In genomic region chr7:3317704-3318103, GRCm38 (mm10) we compare ENCODE assay signal across 17 mouse cellular contexts. TPM values are rescaled to one million over a fixed set of nuclear protein-coding genes. Genes with fewer than 3 reads are reported as not detected.
"Had no signal": no experiment of that assay in that cellular context is flagged by ENCODE, and none has a peak within 500 bp of the region (broad histone marks: within the 10 kb centered on the region; RNA-seq: fewer than 3 reads in every experiment).

No protein-coding gene starts in this region.

- H3K9ac ChIP-seq: neural tube, embryonic 13.5 days; neural tube, embryonic 15.5 days; stomach, embryonic 15.5 days had no signal

- H3K36me3 ChIP-seq: neural tube, embryonic 13.5 days; stomach, embryonic 15.5 days had no signal

- H3K9me3 ChIP-seq: neural tube, embryonic 13.5 days; neural tube, embryonic 15.5 days; stomach, embryonic 15.5 days had no signal

- DNase-seq: retina, postnatal 1 day; right cerebral cortex, adult 18-20 months; right cerebral cortex, postnatal 14 days; right cerebral cortex, postnatal 25 days; right cerebral cortex, postnatal 4 days; spleen, adult 18-20 months; thymus, adult 18-20 months; thymus, adult 2 months; thymus, postnatal 14 days; thymus, postnatal 25 days; thymus, postnatal 36 days; thymus, postnatal 4 days had no signal

- H3K4me3 ChIP-seq: neural tube, embryonic 13.5 days; neural tube, embryonic 15.5 days; stomach, embryonic 15.5 days had no signal

- H3K27me3 ChIP-seq: neural tube, embryonic 13.5 days; neural tube, embryonic 15.5 days; stomach, embryonic 15.5 days had no signal

- H3K4me1 ChIP-seq: neural tube, embryonic 13.5 days; neural tube, embryonic 15.5 days; stomach, embryonic 15.5 days had no signal

- H3K27ac ChIP-seq: neural tube, embryonic 13.5 days; neural tube, embryonic 15.5 days; stomach, embryonic 15.5 days; stomach, postnatal 0 days had no signal

- H3K4me2 ChIP-seq: neural tube, embryonic 13.5 days; neural tube, embryonic 15.5 days; stomach, embryonic 15.5 days had no signal

RNA-seq across cellular contexts. Expression of gene Cacng7, which starts 15.1 kb away (rescaled TPM):
- total RNA-seq: neutrophil, adult 5-6 weeks had no signal
